Mouse (Mus musculus): ENCODE results near the gene Nudc. TPM values are rescaled to one million over a fixed set of nuclear protein-coding genes. Genes with fewer than 3 reads are reported as not detected.

The Nudc gene
- total RNA-seq, 2 experiments from 2014 or later, result 53.3 to 62.3 TPM

GRCm38 (mm10) chr4:133491800-133492199 is 54.0 kb downstream of the Nudc start:
- no peak for DNase-seq

GRCm38 (mm10) chr4:133489489-133490245 is 56.1 kb downstream of the Nudc start:
- no peak for DNase-seq

- DNase-seq, result no peak
These were observed 57.0 kb downstream of the Nudc start for GRCm38 (mm10) chr4:133488619-133489392.

- no peak for DNase-seq
These were observed 59.0 kb downstream of the Nudc start for GRCm38 (mm10) chr4:133486673-133487357.

GRCm38 (mm10) chr4:133485691-133486425 is 59.9 kb downstream of the Nudc start:
- no peak for DNase-seq

GRCm38 (mm10) chr4:133484266-133485025 is 61.4 kb downstream of the Nudc start:
- no peak for DNase-seq

Small RNA genes lying within 50 kb of the gene (microRNA-seq; reads per million reads assigned to microRNA genes)
- 0 reads per million in 2 experiments for gene Gm23158

Other genes starting within 250 kb of the Nudc start
- gene Wdtc1, start 192.5 kb downstream of the Nudc start, total RNA-seq (2021), result 10 to 100 TPM; 48.9 to 49.0 TPM
- gene Slc9a1, start 176.3 kb downstream of the Nudc start, total RNA-seq (2021), result 10 to 100 TPM; 17.0 to 22.7 TPM
- under 1 TPM; 0.18 to 0.38 TPM for gene Tent5b, start 65.9 kb downstream of the Nudc start, total RNA-seq (2021)
- gene Trnp1, start 47.4 kb downstream of the Nudc start, total RNA-seq (2021), result 1 to 10 TPM; 2.2 to 2.7 TPM
- not detected for gene Kdf1, start 27.0 kb downstream of the Nudc start, total RNA-seq (2021)
- under 1 TPM in 1 of 2 experiments, not detected in 1; 0.23 TPM for gene Nr0b2, start 7.4 kb upstream of the Nudc start, total RNA-seq (2021)
- 1 to 10 TPM; 4.6 to 5.1 TPM for gene Gpatch3, start 28.7 kb upstream of the Nudc start, total RNA-seq (2021)
- 1 to 10 TPM; 5.6 TPM for gene Gpn2, start 38.4 kb upstream of the Nudc start, total RNA-seq (2021)
- gene Sfn, start 56.2 kb upstream of the Nudc start, total RNA-seq (2021), result 1 to 10 TPM; 1.6 TPM
- gene Zdhhc18, start 104.2 kb upstream of the Nudc start, total RNA-seq (2021), result 10 to 100 TPM; 21.6 to 27.6 TPM
- gene Pigv, start 126.7 kb upstream of the Nudc start, total RNA-seq (2021), result 10 to 100 TPM; 10.2 to 10.6 TPM
- gene Arid1a, start 210.8 kb upstream of the Nudc start, total RNA-seq (2021), result 10 to 100 TPM; 33.5 to 44.1 TPM

All from gastrocnemius, postnatal 10 days (tissue).